Mouse (Mus musculus) MEL (cell line): ENCODE measurements around the gene Unc5cl.

Experiments used
- CHD1 ChIP-seq: IDR thresholded peaks from 2 replicates; pipeline ENCODE4 v1.6.1; 2012; ENCODE audit warnings: low read depth, mild to moderate bottlenecking, inconsistent platforms, low read length, improper control_type of control experiment
- CHD2 ChIP-seq: IDR thresholded peaks from 2 replicates; pipeline ENCODE4 v1.6.1; 2011; ENCODE audit warnings: low read length, improper control_type of control experiment
- CTCF ChIP-seq, 3 experiments: IDR thresholded peaks in 2 of 3; conservative IDR thresholded peaks in 1 of 3; 2 replicates each; pipeline ENCODE4 v1.5.1; 2011 to 2012; ENCODE audit warnings: low read length in 3 of 3, low read depth in 2 of 3, mild to moderate bottlenecking in 2 of 3, improper control_type of control experiment in 1 of 3, inconsistent platforms in 1 of 3, mixed read lengths in 1 of 3, moderate library complexity in 1 of 3; ENCODE audit not compliant: control insufficient read depth in 1 of 3, insufficient read depth in 1 of 3, poor library complexity in 1 of 3, severe bottlenecking in 1 of 3
- EP300 ChIP-seq, 2 experiments: IDR thresholded peaks; 2 replicates each; pipeline ENCODE4 v1.6.1; 2011; ENCODE audit warnings: improper control_type of control experiment in 2 of 2, low read length in 2 of 2, low read depth in 1 of 2, mild to moderate bottlenecking in 1 of 2
- MAFK ChIP-seq: IDR thresholded peaks from 2 replicates; pipeline ENCODE4 v1.6.1; 2011; ENCODE audit warnings: low read depth, mild to moderate bottlenecking, low read length, improper control_type of control experiment, borderline replicate concordance
- MEF2A ChIP-seq: IDR thresholded peaks from 2 replicates; pipeline ENCODE4 v1.6.1; 2014; ENCODE audit warnings: low read depth, mild to moderate bottlenecking, inconsistent platforms, low read length, improper control_type of control experiment; ENCODE audit not compliant: poor library complexity, insufficient replicate concordance, severe bottlenecking; ENCODE audit errors: extremely low read depth
- POLR2A ChIP-seq, 2 experiments: IDR thresholded peaks; 2 replicates each; pipeline ENCODE4 v1.6.1; 2011 to 2012; ENCODE audit warnings: low read length in 2 of 2, mild to moderate bottlenecking in 2 of 2, control low read depth in 1 of 2, improper control_type of control experiment in 1 of 2, low read depth in 1 of 2, moderate library complexity in 1 of 2; ENCODE audit not compliant: control insufficient read depth in 1 of 2, insufficient read depth in 1 of 2, poor library complexity in 1 of 2
- POLR2AphosphoS5 ChIP-seq: IDR thresholded peaks from 2 replicates; pipeline ENCODE4 v1.6.1; 2012; ENCODE audit warnings: low read depth, borderline replicate concordance, mild to moderate bottlenecking, inconsistent platforms, low read length, moderate library complexity, mixed read lengths
- ZKSCAN1 ChIP-seq: IDR thresholded peaks from 2 replicates; pipeline ENCODE4 v1.6.1; 2012; ENCODE audit warnings: low read depth, mild to moderate bottlenecking, inconsistent platforms, low read length, improper control_type of control experiment, moderate library complexity
- ZNF384 ChIP-seq: IDR thresholded peaks from 2 replicates; pipeline ENCODE4 v1.6.1; 2012; ENCODE audit warnings: low read depth, mild to moderate bottlenecking, inconsistent platforms, low read length, improper control_type of control experiment

DNA sequence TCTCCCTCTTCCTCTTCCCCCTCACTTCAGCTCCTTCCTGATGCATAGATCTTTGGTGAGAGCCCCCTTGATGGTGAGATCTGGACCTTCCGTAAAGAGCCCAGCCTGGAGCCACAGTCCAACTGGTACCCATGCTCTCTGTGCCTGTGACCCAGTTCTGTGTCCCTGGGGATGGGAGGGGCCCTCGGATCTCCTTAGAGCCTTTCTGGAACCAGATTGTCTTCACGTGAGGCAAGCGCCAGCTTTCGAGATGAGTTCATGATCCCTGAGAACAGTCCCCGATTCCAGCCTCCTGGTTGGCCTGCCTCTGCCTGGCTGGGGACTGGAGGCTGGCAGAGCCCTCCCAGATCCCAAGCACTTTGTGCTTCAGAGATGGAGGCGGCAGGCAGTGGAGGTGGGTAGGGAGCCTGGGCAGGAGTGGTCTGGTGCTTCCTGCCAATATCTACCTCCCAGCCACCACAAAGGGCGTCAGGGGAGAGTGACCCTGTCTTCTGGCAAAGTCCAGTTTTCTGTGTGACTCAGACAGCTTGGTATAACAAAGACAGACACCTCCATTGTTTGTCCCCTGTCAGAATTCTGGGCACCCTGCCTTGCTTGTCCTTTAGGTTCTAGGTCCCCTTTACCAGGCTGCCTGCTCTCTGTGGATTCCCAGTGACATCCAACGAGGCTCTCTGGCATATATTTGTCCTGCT is 2.8 kb upstream of the Unc5cl start:
- TF ChIP-seq EP300 (IDR thresholded peaks at IDR 0.05; ENCODE audit: low read depth in 1 of 2, low read length in 2 of 2), result no peak
- no peak for TF ChIP-seq CTCF (IDR thresholded peaks at IDR 0.05 in 2 of 3, conservative IDR thresholded peaks at IDR 0.05 in 1 of 3; ENCODE audit: control insufficient read depth in 1 of 3, insufficient read depth in 1 of 3, low read depth in 2 of 3, low read length in 3 of 3, poor library complexity in 1 of 3, severe bottlenecking in 1 of 3)
- TF ChIP-seq ZNF384, result no peak
- TF ChIP-seq CHD2, result no peak
- no peak for TF ChIP-seq POLR2A (IDR thresholded peaks at IDR 0.05; ENCODE audit: control insufficient read depth in 1 of 2, insufficient read depth in 1 of 2, low read depth in 1 of 2, low read length in 2 of 2, poor library complexity in 1 of 2)
- no peak for TF ChIP-seq MEF2A
- no peak for TF ChIP-seq MAFK
- TF ChIP-seq CHD1, result no peak
- no peak for TF ChIP-seq ZKSCAN1
- no peak for TF ChIP-seq POLR2AphosphoS5
